ENCODE assay signal across 27 mouse cellular contexts in the genomic region with DNA sequence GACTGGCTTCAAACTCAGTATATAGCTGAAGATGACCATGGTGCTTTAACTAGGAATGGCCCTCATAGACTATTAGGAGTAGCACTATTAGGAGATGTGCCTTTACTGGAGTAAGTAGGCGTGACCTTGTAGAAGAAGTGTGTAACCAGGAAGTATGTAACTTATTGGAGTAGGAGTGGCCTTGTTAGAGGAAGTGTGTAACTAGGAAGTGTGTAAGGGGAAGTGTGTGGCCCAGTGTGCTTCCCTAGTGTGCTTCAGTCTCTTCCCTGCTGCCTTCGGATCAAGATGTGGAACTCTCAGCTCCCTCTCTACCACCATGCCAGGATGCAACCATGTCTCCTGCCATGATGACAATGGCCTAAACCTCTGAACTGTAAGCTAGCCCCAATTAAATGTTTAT.
A peak's percentile ranks its signal among the peaks of the same experiment; 100 is the strongest.
DNase-seq lines count a peak whose midpoint lies in the region; ATAC-seq and TF ChIP-seq lines count a peak whose summit lies in the region.
"Had no signal": no experiment of that assay in that cellular context is flagged by ENCODE, and none has a peak within 500 bp of the region (broad histone marks: within the 10 kb centered on the region; RNA-seq: fewer than 3 reads in every experiment).

No protein-coding gene starts in this region.

- 96% methylated on average over 2 of the region's 2 CpGs for WGBS in forebrain, embryonic 15.5 days

- H3K4me3 ChIP-seq in MEL (ENCODE audit: control insufficient read depth in 1 of 2, insufficient read depth in 1 of 2, low read depth in 2 of 2, low read length in 2 of 2): no peak overlapping the region
- H3K4me3 ChIP-seq in forebrain, embryonic 15.5 days: no peak overlapping the region
- H3K4me3 ChIP-seq: embryonic facial prominence, embryonic 13.5 days; embryonic facial prominence, embryonic 15.5 days; erythroblast, embryonic 14.5 days; forebrain, embryonic 10.5 days; forebrain, embryonic 12.5 days had no signal

- H3K79me2 ChIP-seq in MEL (ENCODE audit: control insufficient read depth, insufficient read depth, low read length, poor library complexity): no peaks in the 10 kb centered on the region

- peak; percentile 96 for ATAC-seq in megakaryocyte, adult 5-6 weeks (ENCODE audit: poor library complexity, severe bottlenecking)
- 0 out of 2 replicates have a peak, but pooled peaks have one; percentile 40 for ATAC-seq in monocyte, adult 5-6 weeks (replicated peaks; ENCODE audit: insufficient number of reproducible peaks, low FRiP score, low TSS enrichment, poor library complexity, severe bottlenecking)
- no peak for ATAC-seq in forebrain, embryonic 15.5 days (replicated peaks)
- ATAC-seq: CD4-positive, CD25-positive, alpha-beta regulatory T cell, adult 4 months; forebrain, embryonic 14.5 days; forebrain, postnatal 0 days had no signal

- H3K9ac ChIP-seq in MEL (ENCODE audit: control insufficient read depth, low read depth, low read length, poor library complexity, severe bottlenecking): no peak overlapping the region
- H3K9ac ChIP-seq in forebrain, embryonic 15.5 days (replicated peaks): no peak overlapping the region
- H3K9ac ChIP-seq: embryonic facial prominence, embryonic 13.5 days; embryonic facial prominence, embryonic 15.5 days; forebrain, embryonic 12.5 days; forebrain, postnatal 0 days had no signal

- H3K27me3 ChIP-seq in MEL (ENCODE audit: control insufficient read depth in 1 of 2, insufficient read depth in 2 of 2, low read length in 2 of 2): no peaks in the 10 kb centered on the region
- H3K27me3 ChIP-seq in forebrain, embryonic 15.5 days: no peaks in the 10 kb centered on the region
- H3K27me3 ChIP-seq: CH12.LX; embryonic facial prominence, embryonic 13.5 days; embryonic facial prominence, embryonic 15.5 days; forebrain, embryonic 12.5 days had no signal

- H3K27ac ChIP-seq in MEL (ENCODE audit: control insufficient read depth, low read depth, low read length): no peak overlapping the region
- no peak overlapping the region for H3K27ac ChIP-seq in forebrain, embryonic 15.5 days (replicated peaks)
- H3K27ac ChIP-seq: embryonic facial prominence, embryonic 13.5 days; embryonic facial prominence, embryonic 15.5 days; forebrain, embryonic 10.5 days; forebrain, embryonic 12.5 days had no signal

- no peaks in the 10 kb centered on the region for H3K36me3 ChIP-seq in MEL (ENCODE audit: control insufficient read depth in 1 of 2, insufficient read depth in 2 of 2, low read length in 2 of 2)
- no peaks in the 10 kb centered on the region for H3K36me3 ChIP-seq in forebrain, embryonic 15.5 days
- H3K36me3 ChIP-seq: embryonic facial prominence, embryonic 13.5 days; embryonic facial prominence, embryonic 15.5 days; forebrain, embryonic 10.5 days; forebrain, embryonic 12.5 days; G1E had no signal

- no peak for TF ChIP-seq EP300 in MEL (IDR thresholded peaks at IDR 0.05; ENCODE audit: low read depth in 1 of 2, low read length in 2 of 2)

- H3K4me2 ChIP-seq in forebrain, embryonic 15.5 days (replicated peaks): no peak overlapping the region
- H3K4me2 ChIP-seq: embryonic facial prominence, embryonic 13.5 days; embryonic facial prominence, embryonic 15.5 days; forebrain, embryonic 12.5 days had no signal

- TF ChIP-seq CTCF in MEL (IDR thresholded peaks at IDR 0.05 in 2 of 3, conservative IDR thresholded peaks at IDR 0.05 in 1 of 3; ENCODE audit: control insufficient read depth in 1 of 3, insufficient read depth in 1 of 3, low read depth in 2 of 3, low read length in 3 of 3, poor library complexity in 1 of 3, severe bottlenecking in 1 of 3): no peak

- no peaks in the 10 kb centered on the region for H3K4me1 ChIP-seq in MEL (ENCODE audit: control insufficient read depth in 1 of 2, insufficient read depth in 2 of 2, low read length in 2 of 2)
- H3K4me1 ChIP-seq in forebrain, embryonic 15.5 days: peaks cover 12% of the 10 kb centered on the region

- H3K9me3 ChIP-seq in MEL (replicated peaks; ENCODE audit: insufficient read depth, low read length): no peaks in the 10 kb centered on the region
- no peaks in the 10 kb centered on the region for H3K9me3 ChIP-seq in forebrain, embryonic 15.5 days
- H3K9me3 ChIP-seq: embryonic facial prominence, embryonic 13.5 days; embryonic facial prominence, embryonic 15.5 days; forebrain, embryonic 10.5 days; forebrain, embryonic 12.5 days had no signal

- DNase-seq in MEL (ENCODE audit: low read depth, low spot score): peak; percentile 1
- DNase-seq in right cerebral cortex, postnatal 4 days: no peak
- no peak for DNase-seq in thymus, postnatal 36 days
- DNase-seq: adrenal gland, adult 2 months; adrenal gland, postnatal 10 days; adrenal gland, postnatal 25 days; B cell, adult 2 months; cerebellum, adult 11 months; cerebellum, adult 18-20 months; cerebellum, adult 8-10 months; cerebellum, adult 9-11 months; cerebellum, postnatal 14 days; cerebellum, postnatal 36 days; embryo, embryonic 11 days; forebrain, postnatal 0 days had no signal

- TF ChIP-seq RAD21 in MEL (IDR thresholded peaks at IDR 0.05; ENCODE audit: low read depth, low read length): no peak

- TF ChIP-seq POLR2A in MEL (IDR thresholded peaks at IDR 0.05; ENCODE audit: control insufficient read depth in 1 of 2, insufficient read depth in 1 of 2, low read depth in 1 of 2, low read length in 2 of 2, poor library complexity in 1 of 2): no peak

TF ChIP-seq in MEL, 35 proteins besides CTCF, POLR2A, EP300 and RAD21:
- no peak for TF ChIP-seq POLR2AphosphoS5 (IDR thresholded peaks at IDR 0.05; ENCODE audit: borderline replicate concordance, low read depth, low read length)
- TF ChIP-seq TAL1 (IDR thresholded peaks at IDR 0.05; ENCODE audit: low read length): no peak
- TF ChIP-seq JUND (IDR thresholded peaks at IDR 0.05; ENCODE audit: low read depth, low read length): no peak
- no peak for TF ChIP-seq ETS1 (IDR thresholded peaks at IDR 0.05; ENCODE audit: low read depth, low read length)
- TF ChIP-seq RCOR1 (IDR thresholded peaks at IDR 0.05; ENCODE audit: low read depth, low read length): no peak
- no peak for TF ChIP-seq SIN3A (IDR thresholded peaks at IDR 0.05; ENCODE audit: low read length)
- no peak for TF ChIP-seq ELF1 (IDR thresholded peaks at IDR 0.05; ENCODE audit: low read depth, low read length)
- no peak for TF ChIP-seq GATA1 (IDR thresholded peaks at IDR 0.05; ENCODE audit: low read depth, low read length)
- no peak for TF ChIP-seq MAX (IDR thresholded peaks at IDR 0.05; ENCODE audit: low read length)
- no peak for TF ChIP-seq ZC3H11A (IDR thresholded peaks at IDR 0.05; ENCODE audit: low read depth, low read length)
- no peak for TF ChIP-seq GABPA (IDR thresholded peaks at IDR 0.05; ENCODE audit: low read depth, low read length)
